Mouse (Mus musculus) lung, adult 2 months (tissue): ENCODE results near the gene Foxr1. TPM values are rescaled to one million over a fixed set of nuclear protein-coding genes. Genes with fewer than 3 reads are reported as not detected.
"Not testable (repeated sequence)": the region's sequence is repeated elsewhere in the genome, so short reads cannot be mapped to it uniquely, and the experiment has no call there.

Experiments
- DNase-seq: peaks from one replicate; pipeline ENCODE4 v3.0.0; 2022
- H3K4me1 ChIP-seq: fragments of 200-500 bp; 2 replicates; pipeline ENCODE4 v1.6.1; 2011; ENCODE audit warnings: low read length; ENCODE audit not compliant: control insufficient read depth, insufficient read depth
- H3K4me3 ChIP-seq: fragments of 200-500 bp; replicated peaks from 2 replicates; pipeline ENCODE3; 2011; ENCODE audit warnings: low read depth, mild to moderate bottlenecking, control low read depth, low read length; ENCODE audit errors: extremely low read depth
- CTCF ChIP-seq: fragments of 200-500 bp; IDR thresholded peaks from 2 replicates; pipeline ENCODE4 v1.5.1; 2011; ENCODE audit warnings: mild to moderate bottlenecking, low read length, control low read depth; ENCODE audit not compliant: insufficient read depth
- POLR2A ChIP-seq: fragments of 200-500 bp; IDR thresholded peaks from 2 replicates; pipeline ENCODE4 v1.6.1; 2011; ENCODE audit warnings: low read depth, mild to moderate bottlenecking, control low read depth, low read length, borderline replicate concordance; ENCODE audit errors: extremely low read depth
- WGBS: fragments of 180-500 bp; shearing (Covaris S2); methylation state at CpG from one replicate; pipeline ENCODE4 v1.1.7; 2018; 5-methylcytosine and 5-hydroxymethylcytosine counted together
- polyA plus RNA-seq: library from polyadenylated mRNA; depleted of rRNA; stranded (reverse); fragments of >200 nt; gene quantifications from 2 replicates; pipeline ENCODE4 v1.2.3, GENCODE M21; 2012

The Foxr1 gene
- polyA plus RNA-seq, 1 experiment = not detected

DNA sequence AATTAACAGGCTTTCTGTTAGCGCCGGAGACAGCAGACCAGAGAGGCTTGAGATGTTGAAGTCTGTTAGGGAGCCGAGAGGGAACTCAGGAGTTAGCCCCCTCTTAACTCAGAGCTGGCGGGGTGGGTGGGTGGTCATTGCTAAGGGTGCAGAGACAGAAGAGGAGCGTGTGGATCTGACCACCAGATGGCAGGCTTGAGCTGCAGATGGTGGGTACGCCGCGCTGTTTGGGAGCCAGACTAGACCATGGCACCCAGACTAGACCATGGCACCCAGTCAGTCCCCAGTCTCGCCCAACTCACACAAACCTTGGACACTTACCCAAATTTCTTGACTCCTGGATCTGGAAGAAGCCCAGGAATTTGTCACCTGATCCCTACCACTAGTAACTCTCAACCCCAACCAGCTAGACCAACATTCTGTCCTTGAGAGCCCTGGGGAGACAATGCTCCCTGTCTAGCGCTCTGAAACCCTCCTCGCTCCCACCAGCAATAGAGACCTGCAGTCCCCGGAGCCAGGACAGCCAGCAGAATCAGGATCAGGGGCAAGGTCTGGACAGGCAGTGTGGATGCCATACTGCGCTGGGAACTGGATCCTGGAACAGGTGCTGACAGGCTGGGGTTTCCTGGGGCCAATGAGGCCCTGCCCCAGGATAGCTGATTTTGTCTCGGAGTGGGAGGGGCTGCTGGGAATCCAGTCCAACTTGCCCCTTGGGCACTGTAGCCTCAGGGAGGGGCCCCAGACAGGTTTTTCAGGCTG lies 13.4 kb upstream of the Foxr1 start:
- Histone ChIP-seq H3K4me1 (no peaks in the 10 kb centered on the region), H3K4me3 (no peak overlapping the region)
- TF ChIP-seq CTCF (peak; percentile 96), POLR2A (no peak)
- 11% methylated on average over 14 of the region's 14 CpGs for WGBS
- DNase-seq = peak; percentile 86

DNA sequence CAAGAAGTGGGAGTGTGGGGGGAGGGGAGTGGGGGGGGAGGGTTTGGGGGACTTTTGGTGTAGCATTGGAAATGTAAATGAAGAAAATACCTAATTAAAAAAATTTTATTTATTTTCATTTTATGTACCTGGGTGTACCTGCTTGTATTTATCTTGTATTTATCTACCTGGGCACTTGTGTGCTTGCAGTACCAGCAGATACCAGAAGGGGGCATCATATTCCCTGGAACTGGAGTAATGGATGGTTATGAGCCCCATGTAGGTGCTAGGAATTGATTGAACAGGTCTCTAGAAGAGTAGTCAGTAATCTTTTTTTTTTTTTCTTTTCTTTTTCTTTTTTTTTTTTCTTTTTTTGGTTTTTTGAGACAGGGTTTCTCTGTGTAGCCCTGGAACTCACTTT lies 9.5 kb upstream of the Foxr1 start:
- TF ChIP-seq POLR2A = no peak
- no peak for TF ChIP-seq CTCF
- H3K4me3 ChIP-seq = no peak overlapping the region
- no peak for DNase-seq

DNA sequence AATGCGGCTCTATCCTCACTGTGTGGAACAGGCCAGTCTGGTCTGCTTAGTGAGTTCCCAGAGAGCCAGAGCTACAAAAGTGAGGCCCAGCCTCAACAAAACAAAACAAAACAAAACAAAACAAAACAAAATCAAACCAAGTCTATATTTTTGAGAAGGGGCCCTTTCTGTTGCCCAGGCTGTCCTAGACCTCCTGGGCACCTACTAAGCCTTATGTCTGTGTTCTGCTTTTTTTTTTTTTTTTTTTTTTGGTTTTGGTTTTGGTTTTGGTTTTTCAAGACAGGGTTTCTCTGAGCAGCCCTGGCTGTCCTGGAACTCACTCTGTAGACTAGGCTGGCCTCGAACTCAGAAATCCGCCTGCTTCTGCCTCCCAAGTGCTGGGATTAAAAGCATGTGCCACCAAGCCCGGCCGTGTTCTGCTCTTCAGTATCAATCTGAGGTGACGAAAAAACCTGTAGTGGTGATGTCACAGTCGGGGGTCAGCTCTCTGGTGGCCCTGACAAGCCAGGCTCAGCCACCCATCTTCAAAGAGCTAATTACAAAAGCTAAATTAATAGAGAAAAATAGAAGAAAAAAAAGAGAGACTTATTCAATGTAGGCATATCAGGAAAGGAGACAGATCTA lies 3.6 kb upstream of the Foxr1 start:
- WGBS = 85% methylated on average over 7 of the region's 7 CpGs
- DNase-seq, H3K4me3 ChIP-seq, H3K4me1 ChIP-seq: not testable (repeated sequence)

More for the DNA sequence above, 9.5 kb upstream of the Foxr1 start:
- no peaks in the 10 kb centered on the region for H3K4me1 ChIP-seq

DNA sequence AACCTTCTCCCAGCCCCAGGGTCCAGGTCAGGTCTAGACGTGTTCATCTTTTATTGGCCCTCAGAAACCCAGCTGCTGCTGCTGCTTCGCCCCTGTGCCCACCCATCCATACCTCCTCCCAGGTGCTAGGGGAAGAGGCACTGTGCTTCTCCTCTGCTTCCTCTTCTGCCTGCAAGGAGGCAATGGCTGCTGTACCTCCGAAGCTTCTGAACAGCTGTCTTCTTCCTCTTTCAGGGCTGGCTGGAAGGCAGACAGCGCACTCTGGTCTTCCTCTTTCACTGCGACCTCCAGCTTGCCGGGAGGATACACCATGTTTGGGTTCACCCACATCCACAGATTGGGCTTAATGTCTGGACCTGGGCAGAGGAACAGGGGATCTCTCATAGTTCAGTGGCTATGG lies 5.2 kb downstream of the Foxr1 start:
- 61% methylated on average over 6 of the region's 6 CpGs for WGBS
- Histone ChIP-seq H3K4me1 (no peaks in the 10 kb centered on the region), H3K4me3 (no peak overlapping the region)
- DNase-seq = no peak
- no peak for TF ChIP-seq CTCF
- TF ChIP-seq POLR2A = no peak

DNA sequence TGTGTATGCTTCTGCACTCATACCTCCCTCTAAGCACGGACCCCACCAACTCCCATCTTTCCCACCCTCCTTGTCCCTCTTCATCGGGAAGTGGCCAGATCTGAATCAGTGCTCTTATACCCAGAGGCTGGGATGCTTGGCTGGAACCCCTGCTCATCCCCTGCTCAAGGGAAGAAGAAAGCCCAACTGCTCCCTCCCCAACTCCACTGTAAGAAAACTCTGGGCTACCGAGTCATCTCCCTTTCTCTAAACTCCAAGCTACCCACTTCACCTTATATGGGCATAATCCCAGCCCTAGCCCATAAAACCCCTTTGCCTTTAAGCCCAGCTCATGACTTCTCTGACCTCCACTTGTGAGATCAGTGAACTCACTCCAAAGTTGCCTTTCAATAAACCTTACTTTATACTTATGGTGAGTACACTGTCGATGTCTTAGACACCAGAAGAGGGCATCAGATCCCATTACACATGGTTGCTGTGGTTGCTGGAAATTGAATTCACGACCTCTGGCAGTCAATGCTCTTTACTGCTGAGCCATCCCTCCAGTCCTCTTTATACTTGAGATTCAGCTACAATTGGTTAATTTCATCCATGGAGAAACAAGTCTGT lies 8.3 kb downstream of the Foxr1 start:
- Histone ChIP-seq H3K4me3 (no peak overlapping the region), H3K4me1 (no peaks in the 10 kb centered on the region)
- DNase-seq = no peak
- no peak for TF ChIP-seq POLR2A
- TF ChIP-seq CTCF = no peak
- WGBS = 44% methylated on average over 5 of the region's 5 CpGs

DNA sequence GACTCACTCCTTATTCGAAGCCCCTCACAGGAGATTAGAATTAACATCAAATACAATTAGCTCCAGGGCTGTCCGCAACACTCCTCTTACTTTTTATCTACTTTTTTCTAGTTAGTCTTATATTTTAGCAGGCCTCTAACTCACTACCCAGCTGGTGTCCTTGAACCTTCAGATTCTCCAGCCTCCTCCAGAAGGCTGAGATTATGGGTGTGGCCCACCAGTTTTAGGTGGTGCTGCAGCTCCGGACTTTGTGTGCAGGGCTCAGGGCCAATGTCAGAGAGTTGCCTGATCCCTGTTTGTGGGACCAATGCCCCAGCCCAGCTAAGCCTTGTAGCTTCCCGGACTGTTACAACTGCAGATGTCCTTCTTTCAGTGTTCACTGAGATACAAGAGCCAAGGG lies 17.4 kb downstream of the Foxr1 start:
- TF ChIP-seq POLR2A (no peak), CTCF (no peak)
- WGBS = 72% methylated on average over 4 of the region's 4 CpGs
- Histone ChIP-seq H3K4me3 (no peak overlapping the region), H3K4me1 (no peaks in the 10 kb centered on the region)
- no peak for DNase-seq

DNA sequence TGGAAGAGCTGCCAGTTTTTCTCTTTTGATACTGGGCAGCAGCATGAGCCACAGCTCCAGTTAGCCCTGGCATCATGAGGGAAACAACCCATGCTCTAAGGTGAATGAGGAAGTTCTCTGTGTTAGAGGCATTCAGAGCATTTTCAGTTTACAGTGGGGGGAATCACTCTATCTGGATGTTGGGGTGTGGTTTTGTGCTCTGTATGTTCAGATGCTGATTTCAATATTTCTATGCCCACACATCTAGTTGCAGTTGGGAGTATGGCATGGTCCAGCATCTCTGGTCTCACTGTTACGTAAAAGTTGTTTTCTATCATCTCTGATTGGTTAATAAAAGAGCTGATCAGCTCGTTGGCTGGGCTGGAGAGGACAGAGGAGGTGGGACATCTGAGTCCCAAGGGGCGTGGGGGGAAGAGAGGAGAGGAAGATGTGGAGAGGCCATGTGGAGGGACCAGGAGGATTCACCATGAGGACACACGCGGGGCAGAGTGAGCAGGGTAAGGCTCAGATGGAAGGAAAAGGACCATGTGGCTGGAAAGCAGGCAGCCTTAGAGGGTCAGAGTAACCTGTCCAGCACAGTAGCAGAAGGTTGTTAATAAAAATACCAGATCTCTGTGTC lies 20.5 kb downstream of the Foxr1 start:
- DNase-seq = no peak
- Histone ChIP-seq H3K4me3 (no peak overlapping the region), H3K4me1 (no peaks in the 10 kb centered on the region)
- TF ChIP-seq CTCF (no peak), POLR2A (no peak)
- 61% methylated on average over 5 of the region's 5 CpGs for WGBS

DNA sequence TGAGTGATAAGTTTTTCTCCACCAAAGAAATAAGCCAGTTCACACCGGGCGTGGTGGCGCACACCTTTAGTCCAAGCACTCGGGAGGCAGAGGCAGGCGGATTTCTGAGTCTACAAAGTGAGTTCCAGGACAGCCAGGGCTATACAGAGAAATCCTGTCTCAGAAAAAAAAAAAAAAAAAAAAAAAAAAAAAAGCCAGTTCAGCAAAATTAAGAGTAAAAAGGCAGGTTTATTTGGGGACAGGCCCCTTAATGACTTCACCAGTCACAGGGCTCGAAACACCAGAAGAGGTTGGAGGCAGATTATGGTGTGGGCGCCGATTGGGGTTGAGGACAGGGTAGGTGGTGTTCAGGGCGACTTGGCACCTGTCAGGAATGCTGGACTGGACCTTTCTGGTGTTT lies 21.2 kb downstream of the Foxr1 start:
- not testable (repeated sequence) for H3K4me3 ChIP-seq, H3K4me1 ChIP-seq, DNase-seq
- 90% methylated on average over 9 of the region's 9 CpGs for WGBS

DNA sequence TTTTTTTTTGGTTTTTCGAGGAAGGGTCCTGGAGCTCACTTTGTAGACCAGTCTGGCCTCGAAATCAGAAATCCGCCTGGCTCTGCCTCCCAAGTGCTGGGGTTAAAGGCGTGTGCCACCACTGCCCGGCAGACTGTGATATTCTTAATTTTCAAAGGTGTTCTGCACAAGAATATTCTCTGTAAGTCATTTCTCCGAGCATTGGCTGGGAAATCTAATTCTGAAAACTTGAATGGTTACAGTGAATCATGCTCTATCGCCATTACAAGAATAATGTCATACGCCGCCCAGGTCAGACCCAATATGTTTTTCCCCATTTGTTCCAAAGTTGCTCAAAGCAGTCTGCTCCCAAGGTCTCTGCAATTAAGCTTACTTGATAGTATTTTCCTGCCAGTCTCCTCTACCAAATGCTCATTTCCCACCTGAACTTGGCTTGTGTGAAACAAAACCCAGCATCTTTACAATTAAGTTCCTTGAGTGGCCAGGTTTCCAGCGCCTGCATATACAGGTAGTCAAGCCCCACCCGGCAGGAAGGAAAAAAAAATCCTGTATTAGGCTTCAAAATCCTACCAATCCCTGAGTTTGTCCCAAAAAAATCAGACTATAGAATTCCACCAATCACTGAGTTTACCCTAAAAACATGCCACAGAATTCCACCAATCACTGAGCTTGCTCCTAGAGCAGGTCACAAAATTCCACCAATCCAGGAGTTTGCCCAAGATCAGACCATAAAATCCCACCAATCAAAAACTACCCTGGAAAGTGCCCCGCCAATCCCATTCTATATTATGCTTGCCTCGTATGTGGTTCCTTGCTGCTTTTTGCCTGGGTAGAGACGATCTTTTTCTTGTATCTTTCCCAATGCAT lies 22.2 kb downstream of the Foxr1 start, which contains the start of gene Ccdc84:
TSS of gene Ccdc84 (minus strand) at position 51 of the 867 bp plus-strand sequence.
- TF ChIP-seq CTCF (no peak), POLR2A (no peak)
- DNase-seq = no peak
- WGBS = 71% methylated on average over 14 of the region's 14 CpGs
- no peaks in the 10 kb centered on the region for H3K4me1 ChIP-seq
- H3K4me3 ChIP-seq = peak within 1 kb of the TSS; percentile 93
